Mouse (Mus musculus): ENCODE measurements around the gene Pqbp1. TPM values are rescaled to one million over a fixed set of nuclear protein-coding genes. Genes with fewer than 3 reads are reported as not detected.

Gene Pqbp1
- polyA plus RNA-seq, 1 experiment from 2014 or later = 210 TPM

DNA sequence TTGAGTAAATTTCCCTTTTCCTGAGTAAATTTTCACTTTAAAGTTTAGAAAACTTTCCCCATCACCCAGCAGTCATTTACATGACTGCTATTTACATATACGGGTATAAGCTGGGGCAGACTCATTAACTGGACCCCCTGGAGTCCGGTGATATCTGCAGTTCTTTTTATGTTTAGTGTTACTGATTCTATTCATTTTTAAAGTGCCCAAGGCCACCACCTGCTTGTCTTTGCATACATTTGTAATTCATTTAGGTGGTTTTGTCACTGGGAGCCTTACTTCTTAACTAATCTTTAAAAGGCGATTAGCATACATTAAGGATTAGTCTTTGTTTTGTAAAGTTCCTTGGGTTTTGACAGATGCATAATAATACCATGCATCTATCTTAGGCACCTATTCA, 29.2 kb downstream of the Pqbp1 start:
- Histone ChIP-seq H3K9ac (no peak overlapping the region), H3K27me3 (no peaks in the 10 kb centered on the region), H3K4me3 (no peak overlapping the region), H3K9me3 (no peaks in the 10 kb centered on the region), H3K27ac (replicated peaks) (no peak overlapping the region), H3K4me2 (no peak overlapping the region), H3K4me1 (replicated peaks) (no peaks in the 10 kb centered on the region), H3K36me3 (peaks cover 39% of the 10 kb centered on the region)
- no peak for ATAC-seq (ENCODE audit: low read depth)
- WGBS = 30% methylated on average over 3 of the region's 3 CpGs

DNA sequence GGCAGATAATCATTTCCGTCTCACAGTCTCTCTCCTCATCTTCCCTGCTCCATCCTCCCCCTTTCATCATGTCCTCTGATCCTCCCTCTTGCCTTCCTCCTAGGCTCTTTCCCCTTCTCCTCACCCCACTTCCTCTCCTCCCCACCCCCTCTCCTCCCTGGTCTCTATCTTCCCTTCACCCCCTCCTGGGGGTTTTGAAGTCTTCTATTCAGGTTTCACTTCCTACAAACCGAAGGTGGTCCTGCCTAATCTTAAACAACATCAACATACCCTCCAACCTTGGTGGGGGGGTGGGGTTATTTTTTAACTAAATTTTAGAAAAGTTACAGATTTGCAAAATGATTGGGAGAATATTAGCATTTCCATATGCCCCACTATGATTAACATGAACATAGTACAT, 30.6 kb downstream of the Pqbp1 start:
- ATAC-seq (ENCODE audit: low read depth) = no peak
- no peak overlapping the region for H3K4me2 ChIP-seq
- H3K36me3 ChIP-seq = peaks cover 29% of the 10 kb centered on the region
- H3K4me3 ChIP-seq = no peak overlapping the region
- WGBS = 58% methylated on average over 2 of the region's 2 CpGs
- no peaks in the 10 kb centered on the region for H3K4me1 ChIP-seq (replicated peaks)
- H3K9ac ChIP-seq = no peak overlapping the region
- H3K27ac ChIP-seq (replicated peaks) = no peak overlapping the region
- no peaks in the 10 kb centered on the region for H3K27me3 ChIP-seq
- H3K9me3 ChIP-seq = no peaks in the 10 kb centered on the region

DNA sequence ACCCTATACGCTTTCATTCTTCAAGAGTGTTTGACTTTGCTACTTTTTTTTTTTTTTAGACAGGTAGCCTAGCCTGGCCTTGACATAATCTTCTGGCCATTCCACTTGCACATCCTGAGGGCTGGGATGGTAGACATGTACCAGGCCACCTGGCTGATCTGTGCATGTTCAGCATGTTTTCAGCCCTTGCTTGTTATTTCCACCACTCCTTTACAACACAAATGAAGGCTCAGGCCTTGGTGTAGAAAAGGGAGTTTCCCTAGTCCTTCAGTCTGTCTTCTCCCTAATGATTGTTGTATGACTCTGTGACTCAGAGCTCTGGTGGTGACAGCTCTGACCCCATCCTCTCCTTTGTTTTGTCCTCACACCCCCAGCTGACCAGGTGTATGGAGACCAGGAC, 31.9 kb downstream of the Pqbp1 start:
- WGBS = 100% methylated on average over 1 of the region's 1 CpGs
- H3K27ac ChIP-seq (replicated peaks) = no peak overlapping the region
- H3K4me3 ChIP-seq = no peak overlapping the region
- peaks cover 18% of the 10 kb centered on the region for H3K36me3 ChIP-seq
- no peaks in the 10 kb centered on the region for H3K27me3 ChIP-seq
- no peaks in the 10 kb centered on the region for H3K4me1 ChIP-seq (replicated peaks)
- no peak for ATAC-seq (ENCODE audit: low read depth)
- H3K9me3 ChIP-seq = no peaks in the 10 kb centered on the region
- H3K9ac ChIP-seq = no peak overlapping the region
- H3K4me2 ChIP-seq = no peak overlapping the region

DNA sequence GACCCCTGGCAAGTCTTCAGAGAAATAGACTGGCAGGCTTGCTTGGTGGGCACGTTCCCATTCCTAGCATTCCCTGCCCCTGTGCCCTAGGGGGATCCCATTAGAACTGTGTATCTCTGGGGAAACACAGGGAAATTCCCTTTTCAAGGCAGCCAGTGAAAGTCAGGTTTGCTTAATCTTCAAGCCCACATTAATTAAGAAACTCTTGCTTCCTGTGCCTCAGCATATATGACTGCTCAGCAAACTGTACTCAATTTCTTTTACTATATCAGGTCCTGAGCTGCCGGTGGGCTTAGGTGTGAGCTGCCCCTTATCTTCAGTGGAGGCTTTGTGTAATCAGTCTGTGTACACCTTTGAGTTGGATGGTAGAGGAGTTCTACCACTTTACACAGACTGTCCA, 33.3 kb downstream of the Pqbp1 start:
- Histone ChIP-seq H3K27ac (replicated peaks) (no peak overlapping the region), H3K36me3 (peaks cover 13% of the 10 kb centered on the region; the same call in 1 of the 2 replicates), H3K4me3 (no peak overlapping the region), H3K4me1 (replicated peaks) (no peaks in the 10 kb centered on the region), H3K9me3 (no peaks in the 10 kb centered on the region), H3K27me3 (no peaks in the 10 kb centered on the region), H3K9ac (no peak overlapping the region), H3K4me2 (no peak overlapping the region)
- ATAC-seq (ENCODE audit: low read depth) = no peak
- 76% methylated on average over 2 of the region's 2 CpGs for WGBS

DNA sequence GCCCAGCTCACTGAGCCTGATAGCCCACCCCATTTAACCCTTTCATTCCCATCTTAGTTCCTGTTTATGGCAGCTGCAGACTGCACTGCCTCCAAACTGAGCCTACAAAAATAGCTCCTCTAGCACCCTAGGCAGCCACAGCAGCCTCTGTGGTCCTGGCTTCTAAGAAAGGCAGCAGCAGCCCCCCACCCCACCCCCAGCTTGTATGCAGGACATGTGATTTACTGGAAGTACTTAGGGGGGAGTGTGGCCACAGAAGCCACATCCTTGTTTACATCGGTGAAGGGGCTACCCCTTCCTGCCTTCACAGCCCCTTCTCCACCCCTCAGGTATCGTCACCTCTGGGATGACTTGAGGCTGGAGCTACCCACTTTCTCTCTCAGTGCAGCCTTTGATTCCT, 33.7 kb downstream of the Pqbp1 start:
- no peak overlapping the region for H3K27ac ChIP-seq (replicated peaks)
- H3K4me1 ChIP-seq (replicated peaks) = no peaks in the 10 kb centered on the region
- no peak overlapping the region for H3K4me2 ChIP-seq
- H3K4me3 ChIP-seq = no peak overlapping the region
- no peak for ATAC-seq (ENCODE audit: low read depth)
- 80% methylated on average over 2 of the region's 2 CpGs for WGBS
- no peak overlapping the region for H3K9ac ChIP-seq
- H3K36me3 ChIP-seq = peaks cover 13% of the 10 kb centered on the region; the same call in 1 of the 2 replicates
- H3K9me3 ChIP-seq = no peaks in the 10 kb centered on the region
- no peaks in the 10 kb centered on the region for H3K27me3 ChIP-seq

DNA sequence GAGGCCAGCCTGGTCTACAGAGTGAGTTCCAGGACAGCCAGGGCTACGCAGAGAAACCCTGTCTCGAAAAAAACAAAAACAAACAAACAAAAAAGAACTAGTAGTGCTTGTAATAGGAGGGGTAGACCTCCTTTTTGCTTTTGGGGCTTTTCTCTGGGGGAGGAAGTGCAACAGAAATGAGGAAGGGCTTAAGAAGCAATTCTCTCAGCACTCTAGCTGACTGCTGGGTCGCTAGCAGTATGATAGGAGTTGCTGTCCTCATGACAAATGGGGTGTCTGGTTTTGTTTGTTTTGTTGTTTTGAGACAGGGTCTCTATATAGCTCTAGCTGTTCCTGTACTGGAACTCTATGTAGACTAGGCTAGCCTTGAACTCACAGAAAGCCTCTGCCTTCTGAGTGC, 34.5 kb downstream of the Pqbp1 start:
- Histone ChIP-seq H3K4me3 (no peak overlapping the region), H3K27ac (replicated peaks) (no peak overlapping the region), H3K36me3 (peaks cover 15% of the 10 kb centered on the region; the same call in 1 of the 2 replicates), H3K4me2 (no peak overlapping the region), H3K9me3 (no peaks in the 10 kb centered on the region), H3K9ac (no peak overlapping the region), H3K27me3 (no peaks in the 10 kb centered on the region), H3K4me1 (replicated peaks) (no peaks in the 10 kb centered on the region)
- 80% methylated on average over 3 of the region's 3 CpGs for WGBS
- no peak for ATAC-seq (ENCODE audit: low read depth)

DNA sequence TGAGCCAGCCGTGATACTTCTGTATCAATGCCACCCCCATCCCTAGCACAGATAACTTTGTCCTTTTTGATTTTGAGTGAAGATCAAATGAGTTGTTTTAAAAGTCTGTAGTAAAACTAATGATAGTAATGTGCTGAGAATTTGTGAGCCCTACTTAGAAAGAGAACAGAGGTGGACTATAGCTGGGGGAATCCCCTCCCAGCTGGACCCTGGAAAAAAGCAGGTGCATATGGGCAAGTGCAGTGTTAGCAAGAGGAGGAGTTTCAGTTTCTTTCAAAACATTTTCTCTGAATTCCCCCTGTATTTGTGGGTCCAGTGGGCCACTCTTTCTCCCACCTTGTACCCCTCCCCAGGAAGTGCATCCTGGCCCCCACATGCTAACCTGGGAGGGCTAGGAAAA, 35.9 kb downstream of the Pqbp1 start:
- H3K27me3 ChIP-seq = no peaks in the 10 kb centered on the region
- H3K27ac ChIP-seq (replicated peaks) = no peak overlapping the region
- no peak overlapping the region for H3K4me3 ChIP-seq
- no peak overlapping the region for H3K9ac ChIP-seq
- 100% methylated on average over 1 of the region's 1 CpGs for WGBS
- H3K36me3 ChIP-seq = peaks cover 18% of the 10 kb centered on the region; the same call in 1 of the 2 replicates
- H3K4me1 ChIP-seq (replicated peaks) = no peaks in the 10 kb centered on the region
- no peaks in the 10 kb centered on the region for H3K9me3 ChIP-seq
- no peak overlapping the region for H3K4me2 ChIP-seq
- ATAC-seq (ENCODE audit: low read depth) = no peak

DNA sequence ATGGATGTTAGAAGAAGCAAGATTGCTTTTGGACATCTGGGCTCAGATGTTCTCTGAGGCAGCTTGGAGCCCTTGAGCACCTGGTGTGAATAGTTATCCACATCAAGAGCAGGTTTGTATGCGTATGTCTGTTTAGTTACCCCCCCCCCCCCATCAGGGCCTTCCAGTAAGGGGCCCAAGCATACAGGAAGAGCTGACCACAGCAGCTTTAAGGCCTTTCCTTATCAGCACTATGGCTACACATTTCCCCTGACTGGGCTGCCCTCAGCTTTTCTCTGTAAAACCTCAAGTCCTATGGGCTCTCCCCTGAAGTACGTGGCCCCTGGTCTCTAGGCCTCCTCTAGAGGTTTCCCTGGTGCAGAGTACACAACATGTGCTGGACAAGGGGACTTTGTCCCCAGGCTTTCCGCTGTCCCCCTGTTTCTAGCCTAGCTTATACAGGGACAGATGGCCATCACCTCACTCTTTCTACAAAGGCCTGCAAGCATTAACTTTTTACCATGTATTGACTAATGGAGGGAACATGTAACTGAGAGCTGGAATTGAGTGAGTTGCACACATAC, 39.8 kb downstream of the Pqbp1 start:
- H3K4me3 ChIP-seq = no peak overlapping the region
- H3K27me3 ChIP-seq = no peaks in the 10 kb centered on the region
- ATAC-seq (ENCODE audit: low read depth) = no peak
- no peaks in the 10 kb centered on the region for H3K9me3 ChIP-seq
- H3K36me3 ChIP-seq = peaks cover 15% of the 10 kb centered on the region
- H3K4me2 ChIP-seq = no peak overlapping the region
- H3K4me1 ChIP-seq (replicated peaks) = no peaks in the 10 kb centered on the region
- H3K9ac ChIP-seq = no peak overlapping the region
- 89% methylated on average over 3 of the region's 3 CpGs for WGBS
- H3K27ac ChIP-seq (replicated peaks) = no peak overlapping the region

DNA sequence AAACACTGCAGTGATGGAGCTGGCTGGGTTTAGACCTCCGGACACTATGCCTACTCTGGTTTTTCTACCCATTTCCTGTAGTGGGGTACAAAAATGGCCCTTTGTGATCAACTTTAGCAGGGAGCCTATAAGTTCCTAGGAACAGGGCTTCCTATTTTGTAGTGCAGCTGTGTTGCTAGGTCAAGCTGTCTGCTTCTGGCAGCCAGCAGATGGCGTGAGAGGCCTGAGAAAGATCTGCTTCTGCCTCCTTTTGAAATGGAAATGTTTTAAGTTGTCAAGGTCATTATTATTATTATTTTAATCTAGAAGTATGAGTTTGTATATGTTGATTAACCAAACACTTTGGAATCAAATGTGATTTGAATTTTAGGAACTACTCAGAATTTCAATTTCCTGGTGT, 44.5 kb downstream of the Pqbp1 start:
- ATAC-seq (ENCODE audit: low read depth) = no peak
- 34% methylated on average over 2 of the region's 2 CpGs for WGBS
- H3K9me3 ChIP-seq = no peaks in the 10 kb centered on the region
- H3K4me1 ChIP-seq (replicated peaks) = no peaks in the 10 kb centered on the region
- H3K4me2 ChIP-seq = no peak overlapping the region
- H3K27ac ChIP-seq (replicated peaks) = no peak overlapping the region
- no peak overlapping the region for H3K9ac ChIP-seq
- peaks cover 17% of the 10 kb centered on the region for H3K36me3 ChIP-seq
- no peaks in the 10 kb centered on the region for H3K27me3 ChIP-seq
- no peak overlapping the region for H3K4me3 ChIP-seq

DNA sequence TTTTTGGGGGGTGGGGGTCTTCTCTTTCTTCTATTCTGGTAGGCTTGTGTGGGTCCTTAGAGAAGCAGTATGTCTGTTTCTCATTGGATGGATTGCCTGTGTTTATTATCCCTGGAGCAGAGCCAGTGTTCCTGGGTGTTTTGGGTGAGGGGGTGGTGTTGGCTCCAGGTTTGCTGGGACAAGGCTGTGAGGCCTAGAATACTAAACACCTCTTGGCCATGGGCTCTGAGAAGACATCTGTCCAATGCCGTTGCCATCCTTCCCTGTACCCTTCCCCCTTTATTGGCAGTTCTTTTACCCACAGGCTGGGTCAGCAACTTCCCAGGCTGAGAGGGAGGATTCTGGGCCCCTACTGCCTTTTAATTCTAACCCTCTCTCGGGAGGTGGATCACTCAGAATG, 51.2 kb downstream of the Pqbp1 start:
- ATAC-seq (ENCODE audit: low read depth) = peak; percentile 78
- WGBS = 61% methylated on average over 2 of the region's 2 CpGs

More for the DNA sequence above, 51.2 kb downstream of the Pqbp1 start:
- Histone ChIP-seq H3K36me3 (peaks cover 4% of the 10 kb centered on the region; the same call in 1 of the 2 replicates), H3K9me3 (no peaks in the 10 kb centered on the region), H3K27ac (replicated peaks) (0 out of 2 replicates have a peak overlapping the region, but pooled peaks have one; percentile 4), H3K4me3 (no peak overlapping the region), H3K27me3 (no peaks in the 10 kb centered on the region), H3K9ac (no peak overlapping the region), H3K4me2 (no peak overlapping the region), H3K4me1 (replicated peaks) (peaks cover 28% of the 10 kb centered on the region)

Other genes with a start within 250 kb of the Pqbp1 start
- 1.9 and 2.1 TPM in 2 replicates for gene Prickle3, start 242.0 kb downstream of the Pqbp1 start, polyA plus RNA-seq (2015; fragmentation: Nextera tagmentation; extraction: Ambion mirVana)
- gene Plp2, start 227.9 kb downstream of the Pqbp1 start, polyA plus RNA-seq (2015; fragmentation: Nextera tagmentation; extraction: Ambion mirVana) = 27.2 and 33.4 TPM in 2 replicates
- 0.18 TPM in 1 of 2 replicates, not detected in the other for gene Magix, start 218.0 kb downstream of the Pqbp1 start, polyA plus RNA-seq (2015; fragmentation: Nextera tagmentation; extraction: Ambion mirVana)
- gene Gpkow, start 202.1 kb downstream of the Pqbp1 start, polyA plus RNA-seq (2015; fragmentation: Nextera tagmentation; extraction: Ambion mirVana) = 43.2 and 50.4 TPM in 2 replicates
- 35.0 and 36.5 TPM in 2 replicates for gene Wdr45, start 184.9 kb downstream of the Pqbp1 start, polyA plus RNA-seq (2015; fragmentation: Nextera tagmentation; extraction: Ambion mirVana)
- not detected in 2 replicates for gene Gm45208, start 177.0 kb downstream of the Pqbp1 start, polyA plus RNA-seq (2015; fragmentation: Nextera tagmentation; extraction: Ambion mirVana)
- 115 and 134 TPM in 2 replicates for gene Praf2, start 170.8 kb downstream of the Pqbp1 start, polyA plus RNA-seq (2015; fragmentation: Nextera tagmentation; extraction: Ambion mirVana)
- 39.3 and 43.2 TPM in 2 replicates for gene Ccdc120, start 148.4 kb downstream of the Pqbp1 start, polyA plus RNA-seq (2015; fragmentation: Nextera tagmentation; extraction: Ambion mirVana)
- 25.8 and 28.6 TPM in 2 replicates for gene Tfe3, start 136.7 kb downstream of the Pqbp1 start, polyA plus RNA-seq (2015; fragmentation: Nextera tagmentation; extraction: Ambion mirVana)
- 74.9 and 77.1 TPM in 2 replicates for gene Gripap1, start 109.5 kb downstream of the Pqbp1 start, polyA plus RNA-seq (2015; fragmentation: Nextera tagmentation; extraction: Ambion mirVana)
- 4.9 and 6.2 TPM in 2 replicates for gene Kcnd1, start 77.0 kb downstream of the Pqbp1 start, polyA plus RNA-seq (2015; fragmentation: Nextera tagmentation; extraction: Ambion mirVana)
- 51.8 and 52.2 TPM in 2 replicates for gene Otud5, start 57.9 kb downstream of the Pqbp1 start, polyA plus RNA-seq (2015; fragmentation: Nextera tagmentation; extraction: Ambion mirVana)
- gene Pim2, start 21.0 kb downstream of the Pqbp1 start, polyA plus RNA-seq (2015; fragmentation: Nextera tagmentation; extraction: Ambion mirVana) = 16.7 and 18.6 TPM in 2 replicates
- gene Slc35a2, start 15.2 kb downstream of the Pqbp1 start, polyA plus RNA-seq (2015; fragmentation: Nextera tagmentation; extraction: Ambion mirVana) = 42.3 and 45.2 TPM in 2 replicates
- gene Timm17b, start 88 bp upstream of the Pqbp1 start, polyA plus RNA-seq (2015; fragmentation: Nextera tagmentation; extraction: Ambion mirVana) = 150 and 160 TPM in 2 replicates
- gene Gm10491, start 8.6 kb upstream of the Pqbp1 start, polyA plus RNA-seq (2015; fragmentation: Nextera tagmentation; extraction: Ambion mirVana) = not detected in 2 replicates
- not detected in 2 replicates for gene Gm10490, start 10.3 kb upstream of the Pqbp1 start, polyA plus RNA-seq (2015; fragmentation: Nextera tagmentation; extraction: Ambion mirVana)
- gene Pcsk1n, start 20.6 kb upstream of the Pqbp1 start, polyA plus RNA-seq (2015; fragmentation: Nextera tagmentation; extraction: Ambion mirVana) = 192 and 252 TPM in 2 replicates
- 0.24 TPM in 1 of 2 replicates, not detected in the other for gene Eras, start 29.3 kb upstream of the Pqbp1 start, polyA plus RNA-seq (2015; fragmentation: Nextera tagmentation; extraction: Ambion mirVana)
- 52.2 and 53.4 TPM in 2 replicates for gene Hdac6, start 48.6 kb upstream of the Pqbp1 start, polyA plus RNA-seq (2015; fragmentation: Nextera tagmentation; extraction: Ambion mirVana)
- 0.56 and 0.73 TPM in 2 replicates for gene Gata1, start 78.8 kb upstream of the Pqbp1 start, polyA plus RNA-seq (2015; fragmentation: Nextera tagmentation; extraction: Ambion mirVana)
- not detected in 2 replicates for gene Glod5, start 119.2 kb upstream of the Pqbp1 start, polyA plus RNA-seq (2015; fragmentation: Nextera tagmentation; extraction: Ambion mirVana)
- gene Suv39h1, start 175.5 kb upstream of the Pqbp1 start, polyA plus RNA-seq (2015; fragmentation: Nextera tagmentation; extraction: Ambion mirVana) = 39.5 and 39.8 TPM in 2 replicates
- 0.24 TPM in 1 of 2 replicates, not detected in the other for gene Was, start 191.2 kb upstream of the Pqbp1 start, polyA plus RNA-seq (2015; fragmentation: Nextera tagmentation; extraction: Ambion mirVana)
- gene Wdr13, start 233.6 kb upstream of the Pqbp1 start, polyA plus RNA-seq (2015; fragmentation: Nextera tagmentation; extraction: Ambion mirVana) = 47.8 and 51.7 TPM in 2 replicates
- gene Rbm3, start 246.6 kb upstream of the Pqbp1 start, polyA plus RNA-seq (2015; fragmentation: Nextera tagmentation; extraction: Ambion mirVana) = 336 and 349 TPM in 2 replicates

Data from neural tube, embryonic 13.5 days (tissue).